Comparison of ENCODE assay signal across 11 mouse cellular contexts in genomic region chr1:41431127-41431690, GRCm38 (mm10).
DNase-seq lines count a peak whose midpoint lies in the region; ATAC-seq lines count a peak whose summit lies in the region.
"Had no signal": no experiment of that assay in that cellular context is flagged by ENCODE, and none has a peak within 500 bp of the region (broad histone marks: within the 10 kb centered on the region; RNA-seq: fewer than 3 reads in every experiment).

No protein-coding gene starts in this region.

- ATAC-seq in forebrain, embryonic 11.5 days (replicated peaks; ENCODE audit: low FRiP score) = 0 out of 2 replicates have a peak, but pooled peaks have one; percentile 64
- ATAC-seq in hindbrain, embryonic 13.5 days (ENCODE audit: low FRiP score) = peak; percentile 74; the same call in 1 of the 2 replicates

- no peak overlapping the region for H3K4me2 ChIP-seq in forebrain, embryonic 11.5 days (ENCODE audit: low read depth, low read length, severe bottlenecking)
- peak overlapping the region; percentile 26 for H3K4me2 ChIP-seq in hindbrain, embryonic 13.5 days

- intact Hi-C loops in left cerebral cortex, postnatal 25 days (cut with DNase I) = no loop called here

- H3K4me1 ChIP-seq in forebrain, embryonic 11.5 days (replicated peaks; ENCODE audit: control insufficient read depth, insufficient read depth, low read length) = no peaks in the 10 kb centered on the region; the same call in 1 of the 2 replicates
- H3K4me1 ChIP-seq in forebrain, embryonic 10.5 days = peaks cover 15% of the 10 kb centered on the region
- H3K4me1 ChIP-seq in hindbrain, embryonic 13.5 days (replicated peaks) = peaks cover 15% of the 10 kb centered on the region

- 43% methylated on average over 7 of the region's 7 CpGs for WGBS in forebrain, embryonic 11.5 days
- 66% methylated on average over 7 of the region's 7 CpGs for WGBS in forebrain, embryonic 10.5 days
- 13% methylated on average over 7 of the region's 7 CpGs for WGBS in hindbrain, embryonic 13.5 days

- H3K27me3 ChIP-seq in forebrain, embryonic 11.5 days (ENCODE audit: control insufficient read depth, insufficient read depth, low read length) = no peaks in the 10 kb centered on the region
- H3K27me3 ChIP-seq in forebrain, embryonic 10.5 days (ENCODE audit: poor library complexity, severe bottlenecking) = no peaks in the 10 kb centered on the region
- no peaks in the 10 kb centered on the region for H3K27me3 ChIP-seq in hindbrain, embryonic 13.5 days

- H3K9me3 ChIP-seq in forebrain, embryonic 11.5 days (ENCODE audit: control insufficient read depth, low read length) = no peaks in the 10 kb centered on the region
- no peaks in the 10 kb centered on the region for H3K9me3 ChIP-seq in forebrain, embryonic 10.5 days
- H3K9me3 ChIP-seq in hindbrain, embryonic 13.5 days = no peaks in the 10 kb centered on the region

- no peak for DNase-seq in forebrain, embryonic 11.5 days (ENCODE audit: low spot score)
- DNase-seq in forebrain, embryonic 10.5 days (ENCODE audit: extremely low spot score, low spot score) = no peak
- DNase-seq in right cerebral cortex, postnatal 4 days = peak; percentile 7
- DNase-seq in right cerebral cortex, postnatal 36 days (ENCODE audit: low spot score in 2 of 2) = no peak
- no peak for DNase-seq in left cerebral cortex, adult 18-20 months (ENCODE audit: low spot score in 2 of 2)
- DNase-seq in spleen, postnatal 36 days (ENCODE audit: low spot score in 2 of 2) = no peak
- DNase-seq in left cerebral cortex, postnatal 25 days (ENCODE audit: low spot score in 2 of 2) = no peak
- DNase-seq: cerebellum, adult 9-11 months; kidney, adult 18-20 months; lung, postnatal 4 days had no signal

- no peaks in the 10 kb centered on the region for H3K36me3 ChIP-seq in forebrain, embryonic 11.5 days (ENCODE audit: control insufficient read depth, insufficient read depth, low read length)
- H3K36me3 ChIP-seq in forebrain, embryonic 10.5 days (replicated peaks) = no peaks in the 10 kb centered on the region
- H3K36me3 ChIP-seq in hindbrain, embryonic 13.5 days = no peaks in the 10 kb centered on the region

- H3K4me3 ChIP-seq in forebrain, embryonic 11.5 days (ENCODE audit: low read depth, low read length) = no peak overlapping the region
- H3K4me3 ChIP-seq in forebrain, embryonic 10.5 days = no peak overlapping the region
- no peak overlapping the region for H3K4me3 ChIP-seq in hindbrain, embryonic 13.5 days

- H3K27ac ChIP-seq in forebrain, embryonic 11.5 days (ENCODE audit: low read depth, low read length) = no peak overlapping the region
- no peak overlapping the region for H3K27ac ChIP-seq in forebrain, embryonic 10.5 days
- H3K27ac ChIP-seq in hindbrain, embryonic 13.5 days = peak overlapping the region; percentile 35; the same call in 1 of the 2 replicates

- no peak overlapping the region for H3K9ac ChIP-seq in forebrain, embryonic 11.5 days (ENCODE audit: low read length)
- H3K9ac ChIP-seq in hindbrain, embryonic 13.5 days = no peak overlapping the region
